Mouse (Mus musculus) midbrain, embryonic 13.5 days (tissue): ENCODE measurements around the gene Lpp. TPM values are rescaled to one million over a fixed set of nuclear protein-coding genes. Genes with fewer than 3 reads are reported as not detected.

Experiments
- ATAC-seq: fragments of 200-750 bp; cut with Nextera tagmentation; 2 replicates; pipeline ENCODE4 v1.8.0; 2017; ENCODE audit warnings: mild to moderate bottlenecking, moderate TSS enrichment, moderate library complexity
- H3K27ac ChIP-seq: fragments of 300-500 bp; sonication (generic); 2 replicates; pipeline ENCODE4 v1.5.1; 2015; ENCODE audit warnings: inconsistent platforms, mild to moderate bottlenecking, moderate library complexity
- H3K27me3 ChIP-seq: fragments of 300-500 bp; sonication (generic); 2 replicates; pipeline ENCODE4 v1.6.1; 2015; ENCODE audit warnings: mild to moderate bottlenecking, inconsistent platforms
- H3K36me3 ChIP-seq: fragments of 300-500 bp; sonication (generic); 2 replicates; pipeline ENCODE4 v1.6.1; 2015; ENCODE audit warnings: mild to moderate bottlenecking, inconsistent platforms
- H3K4me1 ChIP-seq: fragments of 300-500 bp; sonication (generic); replicated peaks from 2 replicates; pipeline ENCODE4 v1.6.1; 2015; ENCODE audit warnings: inconsistent platforms
- H3K4me2 ChIP-seq: fragments of 300-500 bp; sonication (generic); replicated peaks from 2 replicates; pipeline ENCODE4 v1.6.1; 2015; ENCODE audit warnings: moderate library complexity, mild to moderate bottlenecking, inconsistent platforms
- H3K4me3 ChIP-seq: fragments of 300-500 bp; sonication (generic); replicated peaks from 2 replicates; pipeline ENCODE4 v1.5.1; 2015; ENCODE audit warnings: mild to moderate bottlenecking, inconsistent platforms
- H3K9ac ChIP-seq: fragments of 300-500 bp; sonication (generic); replicated peaks from 2 replicates; pipeline ENCODE4 v1.6.1; 2015; ENCODE audit warnings: mild to moderate bottlenecking, inconsistent platforms
- H3K9me3 ChIP-seq: fragments of 300-500 bp; sonication (generic); 2 replicates; pipeline ENCODE4 v1.6.1; 2016; ENCODE audit warnings: mild to moderate bottlenecking, inconsistent platforms
- WGBS: fragments of 180-500 bp; shearing (Covaris S2); methylation state at CpG from one replicate; pipeline ENCODE4 v1.1.7; 2015; 5-methylcytosine and 5-hydroxymethylcytosine counted together
- polyA plus RNA-seq: library from polyadenylated mRNA; unstranded; fragments of >200 nt; fragmentation: Nextera tagmentation; extraction: Ambion mirVana; gene quantifications from 2 replicates; pipeline ENCODE4 v1.2.1, GENCODE M21; 2015

The Lpp gene
- polyA plus RNA-seq, 1 experiment from 2014 or later: 9.0 TPM

DNA sequence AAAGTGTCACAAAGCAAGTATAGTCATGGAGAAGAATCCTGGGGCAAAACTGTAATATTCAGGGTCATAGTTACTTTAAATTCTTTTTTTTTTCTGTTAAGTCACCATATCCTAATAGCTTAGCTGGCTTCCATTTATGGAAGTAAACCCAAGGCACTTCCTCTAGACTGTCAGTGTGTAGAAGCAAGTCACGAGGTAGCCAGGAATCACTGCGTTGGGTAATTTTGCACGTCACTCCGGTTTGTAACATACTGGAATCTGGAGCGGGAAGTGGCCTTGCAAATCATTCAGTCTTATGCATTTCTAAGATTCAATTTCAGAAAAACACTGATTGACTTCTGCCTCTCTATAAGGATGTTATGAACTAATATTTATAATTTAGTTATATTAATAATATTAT is 232.3 kb downstream of the Lpp start:
- Histone ChIP-seq H3K4me1 (peaks cover 18% of the 10 kb centered on the region), H3K4me3 (no peak overlapping the region), H3K9ac (no peak overlapping the region), H3K4me2 (no peak overlapping the region), H3K27ac (no peak overlapping the region), H3K9me3 (no peaks in the 10 kb centered on the region), H3K27me3 (no peaks in the 10 kb centered on the region), H3K36me3 (no peaks in the 10 kb centered on the region)
- WGBS: 91% methylated on average over 5 of the region's 5 CpGs
- no peak for ATAC-seq

DNA sequence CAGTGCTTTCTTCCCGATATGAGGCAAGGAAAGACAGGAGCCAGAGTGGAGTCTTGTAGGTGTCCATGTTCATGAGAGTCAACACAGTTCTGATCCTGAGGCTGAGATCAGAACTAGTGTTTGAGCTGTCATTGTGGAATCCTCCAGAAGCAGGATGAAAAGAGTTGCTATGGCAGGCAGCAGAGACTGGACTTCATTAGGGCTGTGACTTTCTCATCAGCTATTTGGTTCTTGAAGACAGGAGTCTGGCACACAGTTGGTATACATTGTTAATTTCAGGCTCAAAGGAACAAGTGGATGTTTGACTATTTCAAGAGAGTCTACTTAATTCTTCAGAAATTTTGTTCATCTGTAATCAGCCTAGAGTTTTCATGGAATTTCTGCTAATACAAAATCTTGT is 235.5 kb downstream of the Lpp start:
- Histone ChIP-seq H3K9ac (no peak overlapping the region), H3K36me3 (no peaks in the 10 kb centered on the region), H3K27ac (no peak overlapping the region), H3K4me1 (peaks cover 15% of the 10 kb centered on the region), H3K4me2 (no peak overlapping the region), H3K9me3 (no peaks in the 10 kb centered on the region), H3K27me3 (peaks cover 4% of the 10 kb centered on the region; the same call in 1 of the 2 replicates), H3K4me3 (no peak overlapping the region)
- 88% methylated on average over 1 of the region's 1 CpGs for WGBS
- ATAC-seq: no peak

DNA sequence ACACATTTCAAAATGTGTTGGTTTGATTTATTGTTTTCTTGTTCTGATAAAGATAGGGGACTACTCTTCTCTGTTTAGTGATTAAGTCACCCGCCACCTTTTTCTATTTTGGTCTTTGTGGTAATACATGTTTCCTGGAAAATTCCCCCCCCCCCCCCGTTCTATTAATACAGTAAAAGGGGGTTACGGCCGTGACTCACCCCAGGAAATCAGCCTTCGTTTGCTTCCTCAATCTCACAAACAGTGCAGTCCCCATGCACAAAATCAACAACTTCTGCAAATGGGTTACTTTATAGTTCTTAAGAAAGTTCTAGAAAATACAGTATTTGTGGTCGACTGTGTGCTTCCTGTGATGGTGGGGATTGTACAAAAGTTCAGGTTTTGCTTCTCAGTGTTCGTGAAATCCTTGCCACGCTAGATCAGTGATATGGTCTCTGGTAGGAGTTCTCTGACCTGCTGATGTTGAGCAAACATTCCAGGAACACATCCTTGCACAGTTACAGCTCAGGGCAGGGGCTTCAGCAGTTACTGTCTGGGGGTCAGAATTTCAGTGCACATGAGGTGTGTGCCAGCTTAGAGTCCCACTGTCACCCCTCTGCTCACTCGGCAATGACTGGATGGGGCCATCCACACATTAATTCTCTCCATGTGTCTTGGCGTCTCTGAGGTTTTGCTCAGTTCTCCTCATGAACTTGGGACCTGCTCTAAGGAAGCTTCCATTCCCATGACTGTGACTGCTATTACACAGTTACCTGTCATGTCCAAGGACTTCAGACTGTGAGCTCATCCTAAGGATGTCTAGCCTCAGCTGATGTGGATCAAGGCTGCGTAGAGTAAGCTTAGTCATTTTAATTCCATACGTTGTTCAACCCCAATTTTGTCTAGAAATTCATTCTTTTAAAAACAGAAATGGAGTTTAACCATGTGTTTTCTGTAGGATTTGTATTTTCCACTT is 236.2 kb downstream of the Lpp start:
- Histone ChIP-seq H3K9me3 (no peaks in the 10 kb centered on the region), H3K27ac (no peak overlapping the region), H3K4me1 (peaks cover 7% of the 10 kb centered on the region), H3K4me3 (no peak overlapping the region), H3K36me3 (no peaks in the 10 kb centered on the region), H3K27me3 (peaks cover 7% of the 10 kb centered on the region; the same call in 1 of the 2 replicates), H3K9ac (no peak overlapping the region), H3K4me2 (no peak overlapping the region)
- ATAC-seq: no peak
- 90% methylated on average over 12 of the region's 12 CpGs for WGBS

DNA sequence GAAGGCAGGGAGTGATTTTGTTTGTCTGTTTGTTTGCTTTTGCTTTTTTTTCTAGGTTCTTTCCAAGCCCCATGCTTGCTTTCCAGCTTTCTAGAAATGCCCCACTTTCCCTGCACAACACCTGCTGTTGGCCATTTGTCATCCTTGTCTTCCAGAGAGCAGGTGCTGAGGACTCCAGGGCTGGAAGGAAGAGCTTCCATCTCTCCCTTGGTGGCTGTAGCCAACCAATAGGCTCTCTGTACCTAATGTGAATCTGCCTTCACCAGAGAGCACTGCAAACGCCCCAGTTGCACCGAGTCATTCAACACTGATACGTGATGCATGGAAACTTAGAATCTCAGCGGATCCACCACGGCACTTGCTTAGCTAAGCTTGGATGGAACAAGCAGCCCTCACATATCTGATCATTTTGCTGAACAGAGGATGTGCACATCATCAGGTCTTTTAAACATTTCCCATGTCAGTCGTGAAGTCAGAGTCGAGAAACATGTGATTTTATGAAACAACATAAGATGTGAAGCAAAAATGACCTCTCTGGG is 242.1 kb downstream of the Lpp start:
- H3K4me1 ChIP-seq: no peaks in the 10 kb centered on the region
- H3K9ac ChIP-seq: no peak overlapping the region
- WGBS: 94% methylated on average over 7 of the region's 7 CpGs
- H3K4me3 ChIP-seq: no peak overlapping the region
- H3K9me3 ChIP-seq: no peaks in the 10 kb centered on the region
- ATAC-seq: no peak
- H3K27ac ChIP-seq: no peak overlapping the region
- H3K27me3 ChIP-seq: peaks cover 31% of the 10 kb centered on the region
- H3K36me3 ChIP-seq: no peaks in the 10 kb centered on the region
- no peak overlapping the region for H3K4me2 ChIP-seq

DNA sequence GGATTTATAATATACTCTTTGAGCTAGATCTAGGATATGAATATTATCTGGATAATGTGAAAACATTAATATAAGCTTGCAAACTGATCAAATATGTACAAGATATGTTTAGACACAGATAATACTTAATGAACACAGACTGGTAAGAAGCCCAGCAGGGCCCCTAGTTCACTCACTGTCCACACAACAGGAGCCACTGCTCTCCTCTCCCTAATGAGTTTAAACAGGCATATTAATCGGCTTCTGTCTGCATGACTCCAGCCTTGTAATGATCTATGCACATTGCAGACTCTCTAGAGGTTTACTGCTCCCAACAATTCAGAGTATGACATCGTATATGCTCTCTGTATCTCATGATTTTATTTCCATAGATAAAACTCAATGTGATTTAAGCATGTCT is 243.6 kb downstream of the Lpp start:
- Histone ChIP-seq H3K4me2 (no peak overlapping the region), H3K36me3 (no peaks in the 10 kb centered on the region), H3K9ac (no peak overlapping the region), H3K9me3 (no peaks in the 10 kb centered on the region), H3K4me3 (no peak overlapping the region), H3K27ac (no peak overlapping the region), H3K4me1 (no peaks in the 10 kb centered on the region), H3K27me3 (peaks cover 38% of the 10 kb centered on the region)
- 66% methylated on average over 2 of the region's 2 CpGs for WGBS
- ATAC-seq: peak; percentile 60; the same call in 1 of the 2 replicates

DNA sequence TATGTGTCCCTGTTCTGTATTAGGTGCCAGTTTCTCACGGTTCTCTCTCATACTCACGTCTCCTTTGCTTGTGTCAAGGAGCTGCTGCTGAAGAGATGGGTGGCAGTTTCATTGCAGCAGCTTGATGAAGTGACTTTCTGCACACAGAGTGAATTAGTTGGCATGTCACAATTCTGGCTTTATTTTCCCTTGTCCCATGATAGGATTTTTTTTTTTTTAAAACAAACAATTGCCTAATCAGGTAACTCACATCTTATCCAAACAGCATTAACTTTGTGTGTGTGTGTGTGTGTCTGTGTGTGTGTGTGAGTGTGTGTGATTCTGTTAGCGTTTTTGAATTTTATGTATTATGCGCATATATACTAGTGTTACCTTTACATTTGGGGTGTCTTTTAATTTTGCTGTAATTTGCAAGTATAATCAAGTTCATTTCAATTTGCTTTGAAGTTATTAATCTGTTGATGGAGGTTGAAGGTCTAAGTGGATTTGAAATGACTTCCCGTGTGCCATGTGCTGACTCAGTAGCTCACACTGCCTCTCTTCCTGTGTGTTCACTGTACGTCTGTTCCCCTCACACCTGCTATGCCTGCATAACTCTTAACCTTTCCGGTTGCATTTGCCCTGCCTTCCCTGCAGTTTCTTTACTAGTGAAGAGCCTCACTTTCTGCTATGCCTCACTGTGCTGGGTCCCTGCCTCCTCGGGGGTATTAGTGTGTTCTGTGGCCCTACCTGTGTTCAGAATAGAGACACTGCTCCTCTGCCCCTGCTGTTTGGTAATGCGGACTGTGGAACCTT is 247.9 kb downstream of the Lpp start:
- peak; percentile 40; the same call in 1 of the 2 replicates for ATAC-seq
- 74% methylated on average over 9 of the region's 9 CpGs for WGBS
- no peaks in the 10 kb centered on the region for H3K9me3 ChIP-seq
- no peak overlapping the region for H3K27ac ChIP-seq
- no peak overlapping the region for H3K9ac ChIP-seq
- no peak overlapping the region for H3K4me3 ChIP-seq
- peaks cover 4% of the 10 kb centered on the region; the same call in 1 of the 2 replicates for H3K4me1 ChIP-seq
- H3K27me3 ChIP-seq: peaks cover 56% of the 10 kb centered on the region
- H3K4me2 ChIP-seq: no peak overlapping the region
- H3K36me3 ChIP-seq: no peaks in the 10 kb centered on the region

DNA sequence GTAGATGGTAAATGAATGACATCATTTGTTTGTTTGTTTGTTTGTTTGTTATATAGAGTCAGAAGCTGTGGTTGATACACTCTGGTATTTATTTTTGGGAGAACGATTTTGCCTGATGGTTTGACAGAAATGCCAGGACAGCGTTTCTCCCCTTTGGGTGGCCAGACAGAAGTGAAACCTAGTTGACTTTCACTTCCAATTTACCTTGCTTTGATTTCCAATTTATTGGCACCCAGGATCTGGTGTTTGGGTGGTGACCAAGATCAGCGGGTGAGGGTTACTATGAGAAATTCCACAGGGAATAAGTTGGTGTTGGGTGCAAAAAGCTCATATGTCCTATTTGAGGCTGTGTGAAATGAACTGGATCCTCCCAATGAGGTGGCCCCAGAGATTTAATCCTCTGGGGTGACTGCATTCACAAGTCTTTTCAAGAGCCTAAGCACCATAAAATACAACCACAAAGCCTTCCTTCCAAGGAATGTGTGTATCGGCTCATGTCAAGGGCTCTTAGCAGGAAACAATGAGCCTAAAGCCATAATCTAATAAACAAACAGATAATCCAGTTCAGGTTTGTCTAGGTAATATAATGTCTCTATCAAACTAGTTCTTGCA is 249.8 kb downstream of the Lpp start:
- Histone ChIP-seq H3K36me3 (no peaks in the 10 kb centered on the region), H3K4me3 (no peak overlapping the region), H3K9ac (no peak overlapping the region), H3K4me2 (no peak overlapping the region), H3K27ac (no peak overlapping the region), H3K27me3 (peaks cover 73% of the 10 kb centered on the region), H3K9me3 (no peaks in the 10 kb centered on the region), H3K4me1 (peaks cover 4% of the 10 kb centered on the region; the same call in 1 of the 2 replicates)
- 39% methylated on average over 4 of the region's 4 CpGs for WGBS
- ATAC-seq: no peak

DNA sequence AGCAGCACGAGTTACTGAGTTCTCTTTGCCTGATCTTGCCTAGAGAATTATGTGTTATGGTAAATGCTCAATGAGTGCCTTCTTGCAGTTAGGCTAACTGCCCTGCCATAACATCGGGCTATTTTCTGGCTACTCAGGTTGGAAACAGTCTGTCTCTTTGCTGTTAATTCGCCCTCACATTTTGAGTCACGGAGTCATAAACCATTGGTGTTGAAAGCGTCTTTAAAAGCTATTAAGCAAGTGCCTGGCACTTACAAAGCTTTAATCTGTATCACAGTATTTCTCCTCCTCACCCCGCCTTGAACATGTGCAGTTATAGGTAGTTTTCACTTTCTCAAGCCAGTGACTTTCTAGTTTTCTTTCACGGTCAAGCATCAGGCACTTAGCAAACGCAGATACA is 250.8 kb downstream of the Lpp start:
- Histone ChIP-seq H3K27ac (no peak overlapping the region), H3K4me2 (no peak overlapping the region), H3K36me3 (no peaks in the 10 kb centered on the region), H3K27me3 (peaks cover 68% of the 10 kb centered on the region), H3K9me3 (no peaks in the 10 kb centered on the region), H3K4me1 (peaks cover 4% of the 10 kb centered on the region; the same call in 1 of the 2 replicates), H3K4me3 (no peak overlapping the region), H3K9ac (no peak overlapping the region)
- 83% methylated on average over 8 of the region's 8 CpGs for WGBS
- ATAC-seq: no peak

DNA sequence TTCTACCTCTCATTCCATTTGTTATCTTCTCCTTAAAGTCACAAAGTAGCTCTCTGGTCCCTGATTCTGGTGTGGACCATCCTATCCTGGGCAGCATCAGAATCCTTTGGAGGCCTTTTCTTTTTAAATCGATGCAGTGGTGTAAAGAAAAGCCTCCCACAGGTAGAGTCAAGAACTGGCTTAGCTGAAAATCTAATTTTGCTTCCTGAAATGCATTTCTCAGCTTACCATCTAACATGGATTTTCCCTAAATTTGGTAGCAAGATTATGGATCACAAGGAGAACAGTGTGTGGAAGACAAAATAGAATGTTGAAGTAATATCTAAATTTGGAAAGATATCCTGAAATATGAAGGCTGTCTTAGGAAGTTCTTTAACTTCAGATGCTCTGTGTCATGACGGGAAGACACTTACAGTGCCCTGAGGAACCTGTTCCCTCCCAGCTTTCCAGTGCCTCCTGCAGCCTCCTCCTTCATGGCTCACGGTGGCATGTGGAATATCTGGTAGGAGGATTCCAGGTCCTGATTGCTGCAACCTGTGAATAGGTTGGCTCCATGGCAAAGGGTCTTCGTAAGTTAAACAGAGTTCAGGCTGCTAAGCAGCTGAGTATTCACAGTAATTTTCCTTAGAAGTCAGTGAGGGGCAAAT is 251.6 kb downstream of the Lpp start:
- H3K27ac ChIP-seq: no peak overlapping the region
- H3K36me3 ChIP-seq: no peaks in the 10 kb centered on the region
- H3K4me2 ChIP-seq: no peak overlapping the region
- 89% methylated on average over 4 of the region's 4 CpGs for WGBS
- peaks cover 4% of the 10 kb centered on the region; the same call in 1 of the 2 replicates for H3K4me1 ChIP-seq
- ATAC-seq: no peak
- H3K9ac ChIP-seq: no peak overlapping the region
- H3K9me3 ChIP-seq: no peaks in the 10 kb centered on the region
- no peak overlapping the region for H3K4me3 ChIP-seq
- H3K27me3 ChIP-seq: peaks cover 64% of the 10 kb centered on the region

DNA sequence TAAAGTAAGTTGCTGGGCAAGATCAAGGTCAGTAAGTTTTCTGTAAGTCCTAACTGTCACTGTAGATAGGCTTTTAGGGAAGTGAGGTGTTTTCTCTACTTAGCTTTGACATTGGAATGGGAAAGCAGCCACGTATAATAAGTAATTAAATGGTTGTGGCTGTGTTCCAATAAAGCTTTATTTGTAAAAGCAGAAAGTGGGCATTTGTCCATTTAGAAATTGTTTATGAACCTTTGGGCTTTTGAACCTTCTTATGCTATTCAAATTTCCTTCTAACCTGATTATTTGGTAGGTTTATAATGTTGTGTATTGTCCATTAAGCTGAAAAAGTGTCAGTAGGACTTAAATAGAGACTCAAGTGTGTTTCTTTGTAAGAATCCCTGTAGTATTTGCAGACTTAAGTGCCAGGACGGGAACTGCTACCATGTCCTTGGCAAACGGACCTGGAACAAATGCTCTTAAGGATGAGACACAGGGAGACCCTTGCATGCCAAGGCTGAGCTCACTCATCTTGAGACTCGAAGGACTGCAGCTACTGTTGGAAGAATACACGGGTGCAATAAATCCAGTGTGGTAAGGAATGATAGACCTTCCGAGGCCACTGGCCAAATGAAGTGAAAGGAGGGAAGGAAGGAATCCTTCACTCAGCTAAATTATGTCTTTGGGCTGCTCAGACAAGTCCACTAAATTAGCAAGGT is 252.7 kb downstream of the Lpp start:
- H3K4me1 ChIP-seq: peaks cover 4% of the 10 kb centered on the region; the same call in 1 of the 2 replicates
- 86% methylated on average over 6 of the region's 6 CpGs for whole genome bisulfite sequencing
- H3K27ac ChIP-seq: no peak overlapping the region
- no peak overlapping the region for H3K4me2 ChIP-seq
- H3K9me3 ChIP-seq: no peaks in the 10 kb centered on the region
- no peak for ATAC-seq
- H3K36me3 ChIP-seq: no peaks in the 10 kb centered on the region
- H3K4me3 ChIP-seq: no peak overlapping the region
- H3K9ac ChIP-seq: no peak overlapping the region
- peaks cover 60% of the 10 kb centered on the region for H3K27me3 ChIP-seq
